ENCODE assay signal across 8 mouse cellular contexts in the genomic region with DNA sequence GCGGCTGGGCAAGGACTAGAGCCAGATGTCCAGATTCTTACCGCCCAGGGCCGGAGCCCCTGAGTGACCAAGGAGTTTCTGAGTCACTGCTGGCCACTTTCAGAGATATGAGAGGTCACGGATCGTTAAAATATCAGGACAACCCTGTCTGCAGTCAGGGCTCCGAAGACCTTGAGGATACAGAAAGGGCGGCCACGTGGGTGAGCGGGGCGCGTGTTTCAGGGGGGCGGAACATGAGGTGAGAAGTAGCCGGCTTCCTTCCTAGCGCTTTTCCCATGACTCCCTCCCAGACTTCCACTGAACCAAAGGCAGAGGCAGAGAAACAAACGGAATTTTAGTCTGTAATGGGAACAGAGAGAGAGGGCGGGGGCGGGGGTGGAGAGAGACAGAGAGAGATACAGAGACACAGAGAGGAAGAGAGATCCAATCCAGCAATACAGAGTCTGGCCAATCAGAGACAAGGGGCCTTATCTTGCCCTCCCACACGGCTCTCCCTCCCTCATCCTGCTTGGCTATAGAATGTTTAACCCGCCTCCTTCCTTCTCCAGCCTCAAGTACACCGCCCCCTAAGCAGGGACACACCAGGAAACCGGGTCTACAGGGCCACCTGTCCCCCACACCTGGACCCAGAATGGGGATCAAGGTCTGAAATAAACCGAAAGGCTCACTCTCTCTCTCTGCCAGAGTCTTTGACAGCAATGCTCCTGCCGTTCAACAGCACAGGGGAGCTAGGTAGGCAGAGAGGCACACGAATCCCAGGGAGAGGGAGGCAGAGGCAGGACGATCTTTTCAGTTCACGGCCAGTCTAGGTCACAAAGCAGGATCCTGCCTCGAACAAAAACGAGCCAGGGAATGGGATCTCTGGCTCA. TPM values are rescaled to one million over a fixed set of nuclear protein-coding genes. Genes with fewer than 3 reads are reported as not detected.
A peak's percentile ranks its signal among the peaks of the same experiment; 100 is the strongest.
DNase-seq lines count a peak whose midpoint lies in the region; ATAC-seq and TF ChIP-seq lines count a peak whose summit lies in the region.

No protein-coding gene starts in this region.

- TF ChIP-seq CTCF in lung, postnatal 0 days (IDR thresholded peaks at IDR 0.05), result no peak
- TF ChIP-seq CTCF in kidney, adult 2 months (conservative IDR thresholded peaks at IDR 0.05; ENCODE audit: insufficient read depth, insufficient read length, low read depth, low read length), result no peak

- no peaks in the 10 kb centered on the region for H3K36me3 ChIP-seq in lung, postnatal 0 days (ENCODE audit: insufficient read depth, low read length)
- H3K36me3 ChIP-seq in heart, embryonic 14.5 days (ENCODE audit: control insufficient read depth, insufficient read depth, low read length), result no peaks in the 10 kb centered on the region
- H3K36me3 ChIP-seq in kidney, adult 2 months (ENCODE audit: control insufficient read depth, insufficient read depth, low read length), result no peaks in the 10 kb centered on the region

- peak overlapping the region; percentile 17; the same call in 1 of the 2 replicates for H3K4me2 ChIP-seq in lung, postnatal 0 days (replicated peaks; ENCODE audit: low read depth, low read length)
- H3K4me2 ChIP-seq in heart, embryonic 14.5 days (ENCODE audit: low read length), result peak overlapping the region; percentile 31

- WGBS in lung, postnatal 0 days, result 68% methylated on average over 26 of the region's 28 CpGs
- WGBS in heart, embryonic 14.5 days, result 45% methylated on average over 27 of the region's 28 CpGs
- 44% methylated on average over 28 of the region's 28 CpGs for WGBS in kidney, adult 2 months

- no peak overlapping the region for H3K27ac ChIP-seq in lung, postnatal 0 days (ENCODE audit: low read length)
- H3K27ac ChIP-seq in heart, embryonic 14.5 days (replicated peaks in 1 of 2; ENCODE audit: control insufficient read depth in 1 of 2, insufficient read depth in 1 of 2, low read depth in 2 of 2, low read length in 2 of 2), result 0 out of 4 replicates have a peak overlapping the region, but pooled peaks have one; percentile 14 to 19
- no peak overlapping the region for H3K27ac ChIP-seq in kidney, adult 2 months (ENCODE audit: insufficient read depth, low read depth, low read length)

- no peaks in the 10 kb centered on the region for H3K9me3 ChIP-seq in lung, postnatal 0 days (ENCODE audit: low read length)
- H3K9me3 ChIP-seq in heart, embryonic 14.5 days (ENCODE audit: control insufficient read depth, low read length), result no peaks in the 10 kb centered on the region

- peaks cover 6% of the 10 kb centered on the region; the same call in 1 of the 2 replicates for H3K4me1 ChIP-seq in lung, postnatal 0 days (ENCODE audit: insufficient read depth, low read depth, low read length)
- peaks cover 11 to 17% of the 10 kb centered on the region in 2 experiments; a peak in 3 of 4 replicates for H3K4me1 ChIP-seq in heart, embryonic 14.5 days (ENCODE audit: control insufficient read depth in 2 of 2, insufficient read depth in 2 of 2, low read length in 2 of 2)
- H3K4me1 ChIP-seq in kidney, adult 2 months (ENCODE audit: control insufficient read depth, insufficient read depth, low read length), result peaks cover 5% of the 10 kb centered on the region

- no peak overlapping the region for H3K4me3 ChIP-seq in lung, postnatal 0 days (ENCODE audit: low read depth, low read length)
- H3K4me3 ChIP-seq in heart, embryonic 14.5 days (ENCODE audit: control insufficient read depth in 1 of 2, insufficient read depth in 1 of 2, low read depth in 1 of 2, low read length in 2 of 2), result no peak overlapping the region
- H3K4me3 ChIP-seq in kidney, adult 2 months (ENCODE audit: insufficient read depth, low read depth, low read length), result no peak overlapping the region

- no peak for ATAC-seq in lung, postnatal 0 days
- peak; percentile 40; the same call in 1 of the 2 replicates for ATAC-seq in heart, embryonic 14.5 days (ENCODE audit: insufficient number of reproducible peaks, insufficient read depth, low FRiP score, low read depth)

- peak; percentile 53 to 58 for DNase-seq in cerebellum, adult 18-20 months
- no peak for DNase-seq in cerebellum, postnatal 10 days
- peak; percentile 50 for DNase-seq in lung, postnatal 0 days (ENCODE audit: low spot score)
- DNase-seq in lung, postnatal 14 days, result no peak
- DNase-seq in spleen, postnatal 36 days (ENCODE audit: low spot score in 2 of 2), result peak; percentile 28 to 50
- no peak for DNase-seq in gastrocnemius, postnatal 10 days
- no peak for DNase-seq in kidney, adult 2 months

- H3K27me3 ChIP-seq in lung, postnatal 0 days (replicated peaks; ENCODE audit: insufficient read depth, low read length), result no peaks in the 10 kb centered on the region
- no peaks in the 10 kb centered on the region for H3K27me3 ChIP-seq in heart, embryonic 14.5 days (ENCODE audit: control insufficient read depth, insufficient read depth, low read length)
- H3K27me3 ChIP-seq in kidney, adult 2 months (replicated peaks; ENCODE audit: control insufficient read depth, insufficient read depth, low read length), result no peaks in the 10 kb centered on the region

- no peak overlapping the region for H3K9ac ChIP-seq in lung, postnatal 0 days (replicated peaks; ENCODE audit: low read depth)
- H3K9ac ChIP-seq in heart, embryonic 14.5 days (ENCODE audit: low read length), result no peak overlapping the region

- no peak for TF ChIP-seq EP300 in lung, postnatal 0 days (IDR thresholded peaks at IDR 0.05)

- TF ChIP-seq POLR2A in kidney, adult 2 months (IDR thresholded peaks at IDR 0.05; ENCODE audit: low read depth, low read length), result no peak

RNA-seq across cellular contexts. Expression of a gene that starts 4.2 kb away (rescaled TPM):
- 29.2 and 29.6 TPM in 2 replicates for polyA plus RNA-seq in lung, postnatal 0 days (2015; fragmentation: Nextera tagmentation; extraction: Ambion mirVana)
- 11.2 and 12.4 TPM in 2 replicates for polyA plus RNA-seq in heart, embryonic 14.5 days (2014; fragmentation: Nextera tagmentation; extraction: Ambion mirVana)
- 10 to 100 TPM in 1 of 2 experiments, 1 to 10 TPM in 1; 9.7 to 15.6 TPM for total RNA-seq in gastrocnemius, postnatal 10 days (2021)
- 17.7 and 18.8 TPM in 2 replicates for polyA plus RNA-seq in kidney, adult 2 months (2012; rRNA removed)

RNA-seq across cellular contexts. Expression of a gene that starts 46.2 kb away (rescaled TPM):
- 166 and 180 TPM in 2 replicates for polyA plus RNA-seq in lung, postnatal 0 days (2015; fragmentation: Nextera tagmentation; extraction: Ambion mirVana)
- polyA plus RNA-seq in heart, embryonic 14.5 days (2014; fragmentation: Nextera tagmentation; extraction: Ambion mirVana), result 327 and 338 TPM in 2 replicates
- total RNA-seq in gastrocnemius, postnatal 10 days (2021), result 100 to 1,000 TPM; 160 to 179 TPM
- polyA plus RNA-seq in kidney, adult 2 months (2012; rRNA removed), result 209 and 220 TPM in 2 replicates

Comparison
In these comparisons a context has a peak if more than half of its experiments do, and no peak if none do; other contexts are left out.
1. DNase-seq: peak in cerebellum, adult 18-20 months (2 of 2), lung, postnatal 0 days (single experiment) and spleen, postnatal 36 days (2 of 2); none in cerebellum, postnatal 10 days (0 of 2), lung, postnatal 14 days (single experiment), gastrocnemius, postnatal 10 days (single experiment) and kidney, adult 2 months (single experiment).
2. H3K27ac ChIP-seq: peak in heart, embryonic 14.5 days (2 of 2); none in lung, postnatal 0 days (single experiment) and kidney, adult 2 months (single experiment).